Mouse (Mus musculus) lung, postnatal 0 days (tissue): ENCODE measurements around the gene Prrc2b.

Source experiments
- CTCF ChIP-seq: IDR thresholded peaks from 2 replicates; pipeline ENCODE4 v1.5.1; 2016; ENCODE audit warnings: antibody characterized with exemption, mild to moderate bottlenecking
- EP300 ChIP-seq: IDR thresholded peaks from 2 replicates; pipeline ENCODE4 v1.6.1; 2016; ENCODE audit warnings: antibody characterized with exemption, mild to moderate bottlenecking, control low read depth

- TF ChIP-seq CTCF = no peak
- no peak for TF ChIP-seq EP300
Observed at GRCm38 (mm10) chr2:32157328-32157727, 6.4 kb downstream of the Prrc2b start.
